17 mouse cellular contexts compared by ENCODE assay signal in the genomic region with DNA sequence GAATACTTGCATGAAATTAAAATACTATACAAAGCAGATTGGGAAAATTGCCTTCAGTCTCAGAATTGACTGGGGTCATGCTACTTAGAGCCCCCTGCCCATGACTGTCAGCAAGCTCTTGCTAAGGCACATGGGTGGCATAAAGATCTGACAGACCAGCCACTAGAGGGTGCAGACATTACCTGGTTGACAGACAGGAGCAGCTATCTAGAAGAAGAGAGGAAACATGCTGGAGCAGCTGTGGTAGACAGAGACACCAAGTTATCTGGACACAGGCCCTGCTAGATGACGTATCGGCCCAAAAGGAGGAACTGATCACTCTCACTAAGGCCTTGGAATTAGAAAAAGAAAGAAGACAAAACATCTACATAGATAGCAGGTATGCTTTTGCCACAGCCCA. TPM values are rescaled to one million over a fixed set of nuclear protein-coding genes. Genes with fewer than 3 reads are reported as not detected.
DNase-seq lines count a peak whose midpoint lies in the region; ATAC-seq and TF ChIP-seq lines count a peak whose summit lies in the region.
"Had no signal": no experiment of that assay in that cellular context is flagged by ENCODE, and none has a peak within 500 bp of the region (broad histone marks: within the 10 kb centered on the region; RNA-seq: fewer than 3 reads in every experiment).

No protein-coding gene starts in this region.

- H3K4me1 ChIP-seq in liver, adult 2 months (ENCODE audit: control insufficient read depth, insufficient read depth, low read length) = no peaks in the 10 kb centered on the region
- H3K4me1 ChIP-seq in liver, embryonic 12.5 days = no peaks in the 10 kb centered on the region

- no peaks in the 10 kb centered on the region for H3K79me2 ChIP-seq in liver, adult 2 months (ENCODE audit: control insufficient read depth, insufficient read depth, low read length)

- intact Hi-C loops in heart, postnatal 14 days (cut with DNase I) = no loop called here

- H3K27me3 ChIP-seq in liver, adult 2 months (ENCODE audit: control insufficient read depth, insufficient read depth, low read length) = no peaks in the 10 kb centered on the region
- H3K27me3 ChIP-seq in liver, embryonic 12.5 days (replicated peaks) = no peaks in the 10 kb centered on the region

- peak; percentile 75 for DNase-seq in heart, adult 11 months
- no peak for DNase-seq in heart, postnatal 14 days
- peak; percentile 2 for DNase-seq in liver, adult 2 months (ENCODE audit: extremely low read depth, low read depth, low spot score)
- DNase-seq in ZHBTc4 (ENCODE audit: low read depth, low spot score) = peak; percentile 16
- DNase-seq in adrenal gland, postnatal 36 days = no peak
- DNase-seq in gastrocnemius, postnatal 25 days = no peak
- DNase-seq: cerebellum, adult 11 months; forebrain, postnatal 0 days; gastrocnemius, postnatal 14 days; lung, embryonic 14.5 days had no signal

- no peak overlapping the region for H3K9ac ChIP-seq in liver, adult 2 months (ENCODE audit: low read depth, low read length)
- H3K9ac ChIP-seq in liver, embryonic 12.5 days = no peak overlapping the region
- H3K9ac ChIP-seq: forebrain, postnatal 0 days; lung, embryonic 14.5 days had no signal

- no peak for TF ChIP-seq POLR2A in liver, adult 2 months (IDR thresholded peaks at IDR 0.05; ENCODE audit: extremely low read depth, insufficient read depth, low read length)

- 81% methylated on average over 2 of the region's 2 CpGs for WGBS in liver, adult 2 months
- 50% methylated on average over 2 of the region's 2 CpGs for WGBS in liver, embryonic 12.5 days (ENCODE audit: insufficient replicate concordance)

- H3K4me3 ChIP-seq in liver, adult 2 months (ENCODE audit: insufficient read depth, low read depth, low read length) = no peak overlapping the region
- no peak overlapping the region for H3K4me3 ChIP-seq in liver, embryonic 12.5 days

- peaks cover 21% of the 10 kb centered on the region for H3K9me3 ChIP-seq in liver, embryonic 12.5 days (replicated peaks)

- ATAC-seq in liver, embryonic 12.5 days = no peak
- ATAC-seq: forebrain, postnatal 0 days; hindbrain, postnatal 0 days; midbrain, embryonic 16.5 days had no signal

- no peak overlapping the region for H3K27ac ChIP-seq in liver, adult 2 months (replicated peaks; ENCODE audit: insufficient read depth, low read depth, low read length)
- H3K27ac ChIP-seq in liver, embryonic 12.5 days = no peak overlapping the region
- H3K27ac ChIP-seq: hindbrain, postnatal 0 days; kidney, postnatal 0 days had no signal

- no peaks in the 10 kb centered on the region for H3K36me3 ChIP-seq in liver, adult 2 months (ENCODE audit: control insufficient read depth, insufficient read depth, low read length)
- H3K36me3 ChIP-seq in liver, embryonic 12.5 days = no peaks in the 10 kb centered on the region

- H3K4me2 ChIP-seq in liver, embryonic 12.5 days = no peak overlapping the region
- H3K4me2 ChIP-seq: lung, embryonic 14.5 days had no signal

- no peak for TF ChIP-seq CTCF in liver, adult 2 months (IDR thresholded peaks at IDR 0.05; ENCODE audit: low read depth, low read length)

RNA-seq across cellular contexts. Expression of a gene that starts 1.2 kb away (rescaled TPM):
- not detected for total RNA-seq in heart, postnatal 14 days (2021)
- total RNA-seq in liver, adult 2 months (2014; rRNA removed) = not detected in 2 replicates
- polyA plus RNA-seq in liver, adult 2 months (2012; rRNA removed) = not detected in 2 replicates
- not detected in 2 replicates for polyA plus RNA-seq in liver, embryonic 12.5 days (2016; fragmentation: Nextera tagmentation; extraction: Ambion mirVana)
- not detected for total RNA-seq in adrenal gland, postnatal 36 days (2021)
- not detected for total RNA-seq in gastrocnemius, postnatal 25 days (2021)
- total RNA-seq: gastrocnemius, postnatal 14 days; left cerebral cortex, postnatal 36 days; megakaryocyte progenitor cell, adult 5-6 weeks had no signal
- polyA plus RNA-seq: heart, embryonic 14.5 days; kidney, postnatal 0 days had no signal

RNA-seq across cellular contexts. Expression of a gene that starts 40.3 kb away (rescaled TPM):
- 10 to 100 TPM; 12.7 to 14.4 TPM for total RNA-seq in heart, postnatal 14 days (2021)
- 4.3 and 4.7 TPM in 2 replicates for total RNA-seq in liver, adult 2 months (2014; rRNA removed)
- polyA plus RNA-seq in liver, adult 2 months (2012; rRNA removed) = 1.4 and 1.5 TPM in 2 replicates
- 5.0 and 5.1 TPM in 2 replicates for polyA plus RNA-seq in liver, embryonic 12.5 days (2016; fragmentation: Nextera tagmentation; extraction: Ambion mirVana)
- total RNA-seq in adrenal gland, postnatal 36 days (2021) = 10 to 100 TPM; 13.4 to 14.9 TPM
- 1 to 10 TPM; 6.4 to 6.9 TPM for total RNA-seq in gastrocnemius, postnatal 25 days (2021)

RNA-seq across cellular contexts. Expression of a gene that starts 55.7 kb away (rescaled TPM):
- total RNA-seq in heart, postnatal 14 days (2021) = 1 to 10 TPM; 6.1 to 6.8 TPM
- total RNA-seq in liver, adult 2 months (2014; rRNA removed) = 1.3 and 1.5 TPM in 2 replicates
- 1.1 and 1.8 TPM in 2 replicates for polyA plus RNA-seq in liver, adult 2 months (2012; rRNA removed)
- polyA plus RNA-seq in liver, embryonic 12.5 days (2016; fragmentation: Nextera tagmentation; extraction: Ambion mirVana) = 0.88 and 1.0 TPM in 2 replicates
- total RNA-seq in adrenal gland, postnatal 36 days (2021) = 1 to 10 TPM; 2.8 to 2.9 TPM
- total RNA-seq in gastrocnemius, postnatal 25 days (2021) = 1 to 10 TPM; 2.2 to 2.8 TPM

Comparison
In these comparisons a context has a peak if more than half of its experiments do, and no peak if none do; other contexts are left out.
1. DNase-seq: peak in heart, adult 11 months (single experiment), liver, adult 2 months (single experiment) and ZHBTc4 (single experiment); none in heart, postnatal 14 days (0 of 2), adrenal gland, postnatal 36 days (0 of 2) and gastrocnemius, postnatal 25 days (single experiment).